Mouse (Mus musculus) liver, postnatal 0 days (tissue): ENCODE measurements at regions not wholly inside any gene's neighbourhood (a gene's known extent, or its start where the extent isn't known, plus 50 kb on each side); places are given as distances from the start of the nearest gene placed in this dataset.

Experiments used
- CTCF ChIP-seq: sonication (generic); IDR thresholded peaks from 2 replicates; pipeline ENCODE4 v1.5.1; 2016; ENCODE audit warnings: antibody characterized with exemption, low read depth
- EP300 ChIP-seq: IDR thresholded peaks from 2 replicates; pipeline ENCODE4 v1.6.1; 2016; ENCODE audit warnings: antibody characterized with exemption, low read depth, mild to moderate bottlenecking

DNA sequence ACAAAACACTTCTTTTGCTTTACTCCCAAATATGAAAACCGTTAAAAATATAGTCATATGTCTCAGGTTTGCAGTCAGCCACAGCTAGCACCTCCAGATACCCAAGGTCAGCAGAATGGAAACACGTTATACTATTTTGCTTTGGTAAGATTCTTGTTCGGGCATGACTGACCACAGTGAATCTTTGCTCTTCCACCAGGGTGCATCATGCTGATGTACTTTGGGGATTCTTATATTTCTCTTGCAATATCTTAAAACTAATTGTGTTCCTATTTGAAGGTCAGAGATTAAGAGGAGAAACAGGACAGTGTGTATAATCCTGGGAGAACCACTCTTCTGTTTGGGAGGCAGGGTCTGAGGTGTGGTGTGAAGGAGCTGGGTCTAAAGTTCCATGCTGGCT is 481.7 kb downstream of the Hace1 start:
- TF ChIP-seq EP300 (no peak), CTCF (no peak)
